Mouse (Mus musculus): ENCODE results near the gene Gm17622. TPM values are rescaled to one million over a fixed set of nuclear protein-coding genes. Genes with fewer than 3 reads are reported as not detected.

Gene Gm17622
- polyA plus RNA-seq (2011; ENCODE audit: insufficient read depth, insufficient read length, low replicate concordance, missing spikeins): not detected in 2 replicates

DNA sequence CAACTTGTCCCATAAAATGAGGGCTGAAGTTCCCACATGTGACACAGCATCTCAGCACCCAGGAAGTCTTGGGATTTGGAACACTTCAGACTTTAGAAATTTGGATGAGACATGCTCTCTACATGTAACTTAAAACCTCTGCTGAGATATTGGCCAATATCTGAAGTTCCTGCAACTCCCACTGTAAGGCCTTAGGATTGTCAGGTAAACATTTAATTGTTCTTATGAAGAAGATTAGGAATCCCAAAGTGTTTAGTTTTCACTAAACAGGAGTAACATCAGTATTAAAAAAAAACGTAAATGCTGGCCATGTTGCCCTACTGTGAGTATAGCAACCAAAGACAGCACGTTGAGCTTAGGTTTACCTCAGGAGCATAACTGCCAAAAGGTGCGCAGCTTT is at the start of gene Gm17622:
TSS of gene Gm17622 (plus strand) at position 301 of the 400 bp plus-strand sequence.
- no peak within 1 kb of the TSS for H3K4me3 ChIP-seq (replicated peaks; ENCODE audit: control insufficient read depth, low read depth, low read length)
- TF ChIP-seq POLR2A (IDR thresholded peaks at IDR 0.05; ENCODE audit: borderline replicate concordance, control insufficient read depth, low read depth, low read length): no peak
- no peak for TF ChIP-seq CTCF (IDR thresholded peaks at IDR 0.05; ENCODE audit: control insufficient read depth, insufficient read depth, low read length)
- no peaks in the 10 kb centered on the region for H3K4me1 ChIP-seq (ENCODE audit: control insufficient read depth, insufficient read depth, low read length)
- no peak within 1 kb of the TSS for H3K27ac ChIP-seq (ENCODE audit: control insufficient read depth, insufficient read depth, low read depth, low read length, poor library complexity)
- WGBS: 90% methylated on average over 3 of the region's 3 CpGs

DNA sequence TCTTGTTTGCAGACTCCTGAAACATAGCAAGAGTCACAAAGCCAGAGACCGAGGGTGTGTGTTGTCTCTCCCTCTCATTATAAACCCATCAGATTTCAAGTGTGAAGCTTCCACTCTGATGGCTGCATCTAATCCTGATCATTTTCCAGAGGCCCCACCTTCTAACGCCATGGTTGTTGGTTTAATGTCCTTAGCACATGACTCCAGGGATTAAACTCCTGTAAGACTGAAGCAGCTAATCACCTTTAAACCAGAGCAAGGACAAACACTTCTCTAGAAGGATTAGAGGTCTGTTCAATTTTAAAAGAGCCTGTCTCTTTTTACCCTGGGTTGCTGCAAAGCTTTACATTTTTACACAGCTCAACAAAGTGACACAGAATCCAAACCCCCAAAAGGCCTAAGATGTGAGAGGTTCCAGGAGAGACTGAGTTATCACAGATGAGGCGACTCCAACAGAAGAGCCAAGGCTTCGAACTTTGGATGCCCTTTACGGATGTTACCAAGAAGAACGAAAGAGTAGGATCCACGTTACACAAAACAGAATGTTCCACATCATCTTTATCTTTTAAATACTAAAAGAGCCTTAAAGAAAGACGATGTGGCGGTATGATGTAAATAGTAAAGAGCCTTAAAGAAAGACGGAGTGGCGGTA is 40.2 kb upstream of the Gm17622 start:
- WGBS: 88% methylated on average over 11 of the region's 11 CpGs
- TF ChIP-seq POLR2A (IDR thresholded peaks at IDR 0.05; ENCODE audit: borderline replicate concordance, control insufficient read depth, low read depth, low read length) (no peak), CTCF (IDR thresholded peaks at IDR 0.05; ENCODE audit: control insufficient read depth, insufficient read depth, low read length) (no peak)
- H3K4me1 ChIP-seq (ENCODE audit: control insufficient read depth, insufficient read depth, low read length): no peaks in the 10 kb centered on the region
- no peak overlapping the region for H3K4me3 ChIP-seq (replicated peaks; ENCODE audit: control insufficient read depth, low read depth, low read length)
- no peak overlapping the region for H3K27ac ChIP-seq (ENCODE audit: control insufficient read depth, insufficient read depth, low read depth, low read length, poor library complexity)

DNA sequence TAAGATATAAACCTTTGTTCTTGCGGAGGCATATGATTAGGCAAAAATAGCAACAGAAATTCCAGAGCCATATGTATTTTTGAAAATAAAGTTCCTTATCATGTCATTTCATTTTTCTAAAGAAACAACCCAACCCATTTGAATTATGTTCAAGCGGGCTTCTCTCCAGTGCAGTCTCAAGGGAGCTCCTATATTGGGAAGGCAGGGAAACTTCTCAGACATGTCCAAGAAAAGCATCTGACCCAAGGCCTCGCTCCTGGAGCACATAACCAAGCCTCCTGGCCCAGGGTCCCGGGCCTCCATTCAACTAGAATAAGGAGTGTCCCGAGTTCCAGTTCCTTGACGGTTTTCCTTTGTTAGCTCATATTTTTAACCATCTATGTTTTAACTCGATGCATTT is 39.7 kb upstream of the Gm17622 start:
- 86% methylated on average over 7 of the region's 7 CpGs for WGBS
- Histone ChIP-seq H3K27ac (ENCODE audit: control insufficient read depth, insufficient read depth, low read depth, low read length, poor library complexity) (no peak overlapping the region), H3K4me3 (replicated peaks; ENCODE audit: control insufficient read depth, low read depth, low read length) (no peak overlapping the region), H3K4me1 (ENCODE audit: control insufficient read depth, insufficient read depth, low read length) (no peaks in the 10 kb centered on the region)
- TF ChIP-seq POLR2A (IDR thresholded peaks at IDR 0.05; ENCODE audit: borderline replicate concordance, control insufficient read depth, low read depth, low read length) (no peak), CTCF (IDR thresholded peaks at IDR 0.05; ENCODE audit: control insufficient read depth, insufficient read depth, low read length) (no peak)

DNA sequence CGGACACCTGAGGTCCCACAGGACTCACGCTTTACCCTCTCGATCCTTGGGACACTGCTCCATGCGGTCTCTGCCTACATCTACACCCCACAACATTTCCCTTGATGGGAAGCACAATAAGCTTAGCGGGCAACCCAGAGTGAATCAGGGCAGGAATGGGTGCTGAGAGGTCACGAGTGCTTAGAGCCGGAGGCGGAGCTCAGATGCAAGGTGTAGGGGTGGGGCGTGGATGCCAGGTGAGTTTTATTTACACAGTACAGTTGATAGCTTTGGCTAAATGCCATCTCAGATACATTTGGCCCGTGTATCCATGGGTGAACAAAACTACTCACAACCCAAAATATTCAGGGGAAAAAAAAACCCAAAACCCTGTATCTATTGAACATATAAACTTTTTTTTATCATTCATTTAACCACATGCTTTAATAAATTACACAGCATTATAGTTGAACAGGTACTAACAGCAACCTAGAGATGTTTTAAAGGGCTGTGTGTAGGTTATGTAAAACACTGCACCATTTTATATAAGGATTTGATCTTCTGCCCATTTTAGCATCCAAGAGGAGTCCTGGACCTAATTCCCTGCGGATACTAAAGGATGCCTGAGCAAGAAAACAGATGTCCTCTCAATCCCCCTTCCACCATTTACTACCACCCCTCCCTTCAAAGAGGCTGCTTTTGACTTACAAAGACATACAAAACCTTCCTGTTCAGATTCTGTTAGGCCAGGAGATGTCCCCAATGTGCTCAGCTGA is 39.0 kb upstream of the Gm17622 start:
- 84% methylated on average over 11 of the region's 11 CpGs for WGBS
- no peak overlapping the region for H3K4me3 ChIP-seq (replicated peaks; ENCODE audit: control insufficient read depth, low read depth, low read length)
- H3K27ac ChIP-seq (ENCODE audit: control insufficient read depth, insufficient read depth, low read depth, low read length, poor library complexity): no peak overlapping the region
- H3K4me1 ChIP-seq (ENCODE audit: control insufficient read depth, insufficient read depth, low read length): no peaks in the 10 kb centered on the region
- TF ChIP-seq POLR2A (IDR thresholded peaks at IDR 0.05; ENCODE audit: borderline replicate concordance, control insufficient read depth, low read depth, low read length): no peak
- no peak for TF ChIP-seq CTCF (IDR thresholded peaks at IDR 0.05; ENCODE audit: control insufficient read depth, insufficient read depth, low read length)

DNA sequence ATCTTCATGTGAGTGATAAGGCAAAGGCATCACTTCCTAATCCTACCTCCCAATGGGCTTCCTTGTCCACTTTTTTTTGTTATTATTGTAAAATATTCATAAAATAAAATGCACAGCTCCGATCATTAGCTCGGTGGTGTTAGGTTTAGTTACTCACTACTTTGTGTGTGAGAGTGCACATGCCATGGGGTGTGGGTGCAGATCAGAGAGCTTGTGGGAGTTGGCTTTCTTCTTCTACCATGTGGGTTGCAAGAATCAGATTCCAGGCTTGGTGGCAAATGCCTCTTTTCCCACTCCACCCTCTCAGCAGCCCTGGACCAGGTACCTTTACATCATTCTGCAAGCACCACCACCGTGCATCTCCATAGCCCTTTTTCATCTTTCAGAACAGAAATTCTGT is 37.9 kb upstream of the Gm17622 start:
- no peak for TF ChIP-seq CTCF (IDR thresholded peaks at IDR 0.05; ENCODE audit: control insufficient read depth, insufficient read depth, low read length)
- TF ChIP-seq POLR2A (IDR thresholded peaks at IDR 0.05; ENCODE audit: borderline replicate concordance, control insufficient read depth, low read depth, low read length): no peak
- Histone ChIP-seq H3K4me3 (replicated peaks; ENCODE audit: control insufficient read depth, low read depth, low read length) (no peak overlapping the region), H3K27ac (ENCODE audit: control insufficient read depth, insufficient read depth, low read depth, low read length, poor library complexity) (no peak overlapping the region), H3K4me1 (ENCODE audit: control insufficient read depth, insufficient read depth, low read length) (no peaks in the 10 kb centered on the region)
- whole genome bisulfite sequencing: 86% methylated on average over 3 of the region's 3 CpGs

DNA sequence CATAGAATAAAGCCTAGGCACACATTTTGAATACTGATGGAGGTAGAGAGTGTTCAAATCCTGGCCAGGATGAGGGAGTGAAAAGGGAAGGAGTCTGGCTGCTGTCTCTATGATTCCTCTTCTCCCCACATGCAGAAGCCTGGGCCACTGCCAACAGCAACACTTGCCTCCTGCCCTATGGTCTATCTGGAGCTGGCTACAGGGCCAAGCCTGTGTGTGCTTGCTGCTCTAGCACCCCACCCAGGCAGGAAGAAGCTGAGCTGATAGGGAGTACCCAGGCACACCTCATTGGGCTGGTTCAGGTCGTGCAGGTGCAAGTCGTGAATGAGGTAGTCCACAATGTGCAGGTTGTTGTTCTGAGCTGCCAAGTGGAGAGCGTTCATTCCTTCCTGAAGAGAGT is 36.2 kb upstream of the Gm17622 start:
- H3K27ac ChIP-seq (ENCODE audit: control insufficient read depth, insufficient read depth, low read depth, low read length, poor library complexity): no peak overlapping the region
- WGBS: 71% methylated on average over 3 of the region's 3 CpGs
- H3K4me3 ChIP-seq (replicated peaks; ENCODE audit: control insufficient read depth, low read depth, low read length): no peak overlapping the region
- H3K4me1 ChIP-seq (ENCODE audit: control insufficient read depth, insufficient read depth, low read length): no peaks in the 10 kb centered on the region
- TF ChIP-seq CTCF (IDR thresholded peaks at IDR 0.05; ENCODE audit: control insufficient read depth, insufficient read depth, low read length): no peak
- TF ChIP-seq POLR2A (IDR thresholded peaks at IDR 0.05; ENCODE audit: borderline replicate concordance, control insufficient read depth, low read depth, low read length): no peak

DNA sequence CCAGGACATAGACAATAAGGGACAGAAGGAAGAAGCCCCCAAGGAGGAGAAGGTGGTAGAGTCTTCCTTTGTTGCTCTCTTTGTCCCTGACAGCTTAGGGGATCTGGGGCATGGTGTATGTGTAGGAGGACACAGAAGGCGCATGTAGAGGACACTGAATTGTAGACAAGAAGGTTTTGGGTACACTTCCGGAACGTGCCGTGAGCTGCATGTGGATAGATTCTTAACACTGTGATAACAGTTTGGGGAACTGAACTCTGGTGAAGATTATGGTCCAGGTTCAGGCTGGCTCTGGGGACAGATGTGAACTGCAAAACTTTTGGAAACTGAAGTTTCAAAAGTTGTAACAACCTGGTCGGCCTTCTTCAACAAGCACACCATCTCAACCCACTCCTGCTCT is 33.0 kb upstream of the Gm17622 start:
- 88% methylated on average over 5 of the region's 5 CpGs for WGBS
- H3K4me1 ChIP-seq (ENCODE audit: control insufficient read depth, insufficient read depth, low read length): no peaks in the 10 kb centered on the region
- H3K4me3 ChIP-seq (replicated peaks; ENCODE audit: control insufficient read depth, low read depth, low read length): no peak overlapping the region
- TF ChIP-seq CTCF (IDR thresholded peaks at IDR 0.05; ENCODE audit: control insufficient read depth, insufficient read depth, low read length) (no peak), POLR2A (IDR thresholded peaks at IDR 0.05; ENCODE audit: borderline replicate concordance, control insufficient read depth, low read depth, low read length) (no peak)
- H3K27ac ChIP-seq (ENCODE audit: control insufficient read depth, insufficient read depth, low read depth, low read length, poor library complexity): no peak overlapping the region

DNA sequence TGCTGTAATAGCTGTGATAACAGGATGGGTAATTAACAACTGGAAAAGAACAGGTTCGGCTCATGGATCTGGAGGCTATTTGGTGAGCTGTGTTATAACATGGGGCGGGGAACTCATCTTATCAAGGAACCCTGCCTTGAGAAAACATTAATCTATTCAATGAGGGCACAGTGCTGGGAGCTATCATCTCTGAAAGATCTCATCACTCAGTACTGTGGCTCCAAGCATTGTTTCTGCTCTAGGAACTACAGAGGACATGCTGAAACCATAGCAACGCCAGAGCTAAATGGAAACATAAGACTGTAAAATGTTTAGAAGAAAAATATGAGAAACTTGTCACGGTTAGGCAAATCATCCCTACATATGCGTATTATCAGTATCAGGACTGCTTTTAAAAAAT is 32.5 kb upstream of the Gm17622 start:
- no peaks in the 10 kb centered on the region for H3K4me1 ChIP-seq (ENCODE audit: control insufficient read depth, insufficient read depth, low read length)
- no peak overlapping the region for H3K27ac ChIP-seq (ENCODE audit: control insufficient read depth, insufficient read depth, low read depth, low read length, poor library complexity)
- 84% methylated on average over 5 of the region's 5 CpGs for WGBS
- H3K4me3 ChIP-seq (replicated peaks; ENCODE audit: control insufficient read depth, low read depth, low read length): no peak overlapping the region
- TF ChIP-seq POLR2A (IDR thresholded peaks at IDR 0.05; ENCODE audit: borderline replicate concordance, control insufficient read depth, low read depth, low read length): no peak
- TF ChIP-seq CTCF (IDR thresholded peaks at IDR 0.05; ENCODE audit: control insufficient read depth, insufficient read depth, low read length): no peak

All from bone marrow, adult 2 months (tissue).